Mouse (Mus musculus): ENCODE measurements around the gene Mvk.

The Mvk gene

DNA sequence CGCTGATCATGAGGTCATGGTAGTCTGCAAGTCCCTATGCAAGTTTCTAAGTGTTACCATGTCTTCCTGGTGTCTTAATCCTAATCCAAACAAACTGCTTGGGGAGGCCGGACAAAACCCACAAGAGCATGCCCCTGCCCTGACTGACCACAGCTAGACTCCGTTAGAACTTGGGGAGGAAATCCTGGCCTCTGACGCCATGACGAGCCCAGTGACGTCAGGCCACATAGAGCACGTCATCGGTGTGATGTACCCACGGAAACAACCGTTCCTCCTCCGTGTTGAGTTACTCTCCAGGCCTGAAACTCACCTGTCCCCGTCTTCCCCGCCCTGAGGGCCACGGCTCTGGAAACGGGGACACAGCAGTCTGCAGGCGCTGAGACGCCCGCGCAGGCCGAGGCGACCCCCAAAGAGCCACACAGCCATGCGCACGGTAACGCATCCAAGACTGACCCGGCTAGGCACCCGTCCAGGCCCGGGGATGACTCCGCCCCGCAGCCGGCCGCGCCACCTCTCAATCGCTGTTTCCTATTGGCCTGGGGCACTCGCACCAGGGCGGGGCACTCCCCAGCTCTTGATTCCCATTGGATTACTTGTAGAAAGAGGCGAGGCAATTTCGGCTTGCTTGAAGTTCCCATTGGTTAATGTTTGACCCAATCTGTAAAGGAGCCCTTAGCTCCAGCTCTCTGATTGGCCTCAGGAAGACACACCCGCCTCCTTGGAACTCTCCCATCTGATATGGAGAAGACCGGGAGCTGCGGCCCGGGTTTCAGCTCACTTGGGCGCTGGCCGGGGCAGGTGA lies at the start of gene Mvk, which contains the start of gene Mmab:
Mvk (plus strand) TSS at position 704 of the 802 bp plus-strand sequence.
Mmab (minus strand) TSS at position 495 of the 802 bp plus-strand sequence.
- peak; percentile 97 to 99 for DNase-seq

DNA sequence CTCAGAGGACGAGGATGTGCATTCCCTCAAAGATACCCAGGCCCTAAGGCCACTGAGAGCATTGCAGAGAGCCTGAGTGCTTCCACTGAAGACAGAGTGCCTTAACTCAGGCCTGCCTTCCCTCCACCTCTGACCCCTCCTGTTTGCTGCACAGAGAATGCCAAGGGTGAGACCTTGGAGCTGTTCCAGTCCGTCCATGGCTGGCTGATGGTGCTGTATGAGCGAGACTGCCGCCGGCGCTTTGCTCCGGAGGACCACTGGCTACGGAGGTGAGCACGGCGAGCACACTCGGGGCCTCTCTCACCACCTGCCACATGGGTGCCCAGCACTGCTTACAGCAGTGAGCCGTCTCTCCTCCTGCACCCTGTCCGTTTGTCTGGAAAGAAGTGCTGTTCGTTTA lies 37.5 kb upstream of the Mvk start:
- DNase-seq, result no peak

DNA sequence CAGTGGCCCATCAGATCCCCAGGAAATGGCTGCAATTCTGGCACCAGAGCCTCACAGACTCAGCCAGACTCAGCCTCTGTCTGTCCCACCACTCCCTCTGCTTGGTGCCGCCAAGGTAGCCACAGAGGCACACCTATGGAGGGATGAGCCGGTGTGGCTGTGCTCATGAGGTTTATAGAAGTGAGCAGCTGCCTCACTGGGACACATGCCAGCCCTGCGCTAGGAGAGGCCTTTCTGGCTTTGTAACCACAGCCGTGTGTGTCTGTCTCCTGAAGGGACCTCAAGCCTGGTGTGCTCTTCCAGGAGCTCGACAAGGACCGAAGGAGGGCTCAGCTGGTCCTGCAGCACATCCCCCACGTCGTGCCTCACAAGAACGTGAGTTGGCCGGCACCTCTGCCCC lies 36.8 kb upstream of the Mvk start:
- peak; percentile 54 to 56 for DNase-seq

DNA sequence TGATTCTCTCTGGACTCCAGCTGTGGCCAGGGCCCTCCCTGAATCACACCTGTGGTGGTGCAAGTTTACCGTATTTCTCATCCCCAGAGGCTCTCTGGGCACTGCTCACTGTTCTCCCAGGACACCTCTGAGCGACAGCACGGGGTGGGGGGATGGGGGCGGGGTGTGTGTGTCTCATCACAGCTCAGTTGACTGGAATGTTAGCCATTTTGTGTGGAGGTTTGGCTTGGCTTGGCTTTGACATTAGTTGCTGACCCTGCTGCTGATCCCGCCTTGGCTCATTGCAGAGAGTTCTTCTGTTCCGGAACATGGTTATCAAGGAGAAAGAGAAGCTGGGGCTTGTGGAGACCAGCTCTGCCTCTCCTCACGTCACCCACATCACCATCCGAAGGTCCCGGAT lies 36.3 kb upstream of the Mvk start:
- DNase-seq, result no peak

DNA sequence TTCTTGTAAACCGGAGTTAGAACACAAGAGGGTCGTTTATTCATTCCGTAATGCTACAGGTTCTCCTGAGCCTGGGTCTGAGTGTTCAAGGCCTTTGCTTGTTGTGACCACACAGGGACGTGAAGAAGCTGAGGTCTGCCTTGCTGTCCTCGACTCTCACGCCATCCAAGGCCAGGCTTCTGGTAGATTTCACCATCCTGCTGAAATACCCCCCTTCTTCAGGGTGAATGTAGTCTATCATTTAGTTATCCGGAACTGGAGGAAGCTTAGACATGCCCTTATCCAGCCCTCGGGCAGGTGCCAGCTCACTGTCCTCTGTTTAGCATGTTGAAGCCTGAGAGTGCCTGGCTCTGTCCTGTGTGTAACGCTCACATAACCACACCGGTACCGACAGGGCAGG lies 35.2 kb upstream of the Mvk start:
- no peak for DNase-seq

DNA sequence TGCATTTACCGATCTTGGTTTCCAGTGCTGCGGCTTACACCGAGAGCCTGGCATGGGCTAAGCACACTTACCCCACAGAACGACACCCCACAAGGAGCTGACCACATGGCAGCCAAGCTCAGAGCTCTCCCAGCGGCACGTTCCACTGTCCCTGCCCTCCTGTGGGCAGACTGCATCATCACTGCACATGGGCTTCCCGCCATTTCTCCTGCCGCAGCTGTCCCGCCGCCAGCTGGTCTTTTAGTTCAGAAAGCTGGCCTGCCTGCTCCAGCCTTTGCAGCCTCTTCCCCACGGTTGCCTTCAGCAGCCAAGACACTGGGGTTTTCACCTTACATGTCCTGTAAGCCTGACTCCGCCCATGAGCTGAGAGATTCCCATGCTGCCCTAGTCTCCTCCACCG lies 33.6 kb upstream of the Mvk start:
- DNase-seq, result no peak

DNA sequence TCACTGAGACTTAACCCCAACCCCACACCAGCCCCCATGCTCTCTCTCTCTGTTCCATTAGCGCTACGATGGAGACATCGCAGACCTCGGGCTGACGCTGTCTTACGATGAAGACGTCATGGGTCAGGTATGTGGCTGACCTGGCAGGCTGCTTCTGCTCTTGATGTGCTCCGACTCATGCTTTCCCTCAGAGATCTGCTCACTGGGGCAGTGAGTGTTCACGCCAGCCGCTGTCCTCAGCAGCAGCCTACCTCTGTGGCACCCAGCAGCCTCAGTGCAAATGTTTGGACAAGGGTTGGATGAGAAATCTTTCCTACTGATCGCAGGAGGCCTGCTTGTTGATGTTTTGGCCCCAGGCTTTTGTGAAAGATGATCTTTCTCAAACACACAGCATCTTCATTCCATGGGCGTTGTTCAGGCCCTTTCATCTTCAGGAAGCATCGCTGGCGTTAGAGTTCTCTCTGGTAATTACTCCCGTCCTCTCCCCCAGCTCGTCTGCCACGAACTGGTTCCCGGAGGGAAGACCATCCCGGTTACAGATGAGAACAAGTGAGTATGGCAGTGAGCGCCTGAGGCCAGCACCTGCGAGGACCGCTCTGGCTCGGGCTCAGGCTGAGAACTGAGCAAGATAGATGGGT lies 31.6 kb upstream of the Mvk start:
- no peak for DNase-seq

- DNase-seq, result no peak
Measured at GRCm38 (mm10) chr5:114413067-114413735, 30.9 kb upstream of the Mvk start.

GRCm38 (mm10) chr5:114415606-114416005 lies 28.5 kb upstream of the Mvk start:
- no peak for DNase-seq

- no peak for DNase-seq
Measured at GRCm38 (mm10) chr5:114416855-114417254, 27.2 kb upstream of the Mvk start.

DNA sequence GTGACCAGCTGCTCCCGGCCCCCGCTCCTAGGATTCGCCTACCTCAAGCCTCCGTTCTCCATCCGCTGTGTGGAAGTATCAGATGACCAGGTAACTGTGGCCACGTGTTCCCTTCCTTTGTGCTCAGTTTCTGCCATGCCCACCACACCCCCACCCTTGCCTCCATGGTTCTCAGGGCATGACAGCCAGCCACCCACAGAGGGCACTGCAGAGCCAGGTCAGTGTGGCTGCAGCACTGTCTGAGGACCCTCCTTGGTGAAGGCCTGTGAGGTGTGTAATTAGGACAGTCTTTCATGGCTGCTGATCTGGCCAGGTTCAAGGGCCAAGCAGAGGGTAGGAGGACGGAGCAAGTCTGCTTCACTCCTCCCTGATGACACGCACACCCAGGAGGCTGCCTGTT lies 25.5 kb upstream of the Mvk start:
- no peak for DNase-seq

DNA sequence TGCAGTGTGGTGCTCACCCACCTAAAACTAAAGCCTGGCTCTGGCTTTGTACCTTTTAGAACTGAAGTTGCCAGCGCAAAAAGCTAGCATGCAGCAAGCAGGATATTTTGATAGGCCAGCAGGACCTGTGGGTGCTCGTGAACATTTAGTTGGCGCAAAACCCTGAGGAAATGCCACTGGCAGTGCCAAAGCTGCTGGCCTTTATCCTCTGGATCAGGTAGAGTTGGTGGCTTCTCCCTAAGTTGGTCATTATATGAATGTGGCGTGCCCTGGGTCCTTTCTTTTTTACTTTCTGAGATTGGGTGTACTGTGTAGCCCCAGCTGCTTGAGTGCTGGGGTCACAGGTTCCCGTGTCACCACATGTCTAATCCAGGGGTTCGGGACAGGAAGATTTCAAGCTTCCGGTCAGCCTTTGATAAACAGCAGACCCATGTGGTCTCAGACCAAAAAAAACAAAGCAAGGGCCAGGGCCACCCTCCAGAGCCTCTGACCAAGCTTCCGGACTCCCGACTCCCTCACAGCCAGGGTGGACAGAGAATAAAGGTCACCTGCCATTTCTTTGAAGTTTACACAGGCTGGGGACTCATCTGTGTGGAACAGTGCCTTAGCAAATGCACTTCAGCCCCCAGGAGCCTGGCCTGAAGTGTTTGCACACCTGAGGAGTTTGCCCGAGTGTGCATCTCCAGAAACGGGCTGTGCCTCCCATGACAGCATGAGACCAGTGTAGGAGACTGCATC lies 22.3 kb upstream of the Mvk start:
- DNase-seq, result no peak

GRCm38 (mm10) chr5:114422591-114422990 lies 21.5 kb upstream of the Mvk start:
- DNase-seq, result no peak

GRCm38 (mm10) chr5:114423961-114424360 lies 20.1 kb upstream of the Mvk start:
- no peak for DNase-seq

DNA sequence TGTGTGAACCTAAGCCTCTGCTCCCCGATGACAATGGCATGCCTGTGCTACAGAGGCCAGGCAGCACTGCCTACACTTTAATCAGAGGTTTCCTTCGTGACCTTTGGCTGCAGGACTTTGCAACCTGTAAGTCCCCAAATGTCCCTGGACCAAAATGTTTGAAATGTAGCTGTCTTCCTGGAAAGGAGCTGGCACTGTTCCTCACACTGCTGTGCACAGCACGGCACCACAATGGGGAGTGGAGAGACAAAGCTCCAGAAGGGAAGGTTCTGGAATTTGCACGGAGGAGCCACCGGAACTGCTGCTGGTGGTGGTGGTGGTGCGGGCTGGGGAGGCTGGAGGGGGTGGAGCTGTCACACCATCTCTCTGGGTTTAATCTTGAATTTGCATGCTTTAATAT lies 17.3 kb upstream of the Mvk start:
- no peak for DNase-seq

DNA sequence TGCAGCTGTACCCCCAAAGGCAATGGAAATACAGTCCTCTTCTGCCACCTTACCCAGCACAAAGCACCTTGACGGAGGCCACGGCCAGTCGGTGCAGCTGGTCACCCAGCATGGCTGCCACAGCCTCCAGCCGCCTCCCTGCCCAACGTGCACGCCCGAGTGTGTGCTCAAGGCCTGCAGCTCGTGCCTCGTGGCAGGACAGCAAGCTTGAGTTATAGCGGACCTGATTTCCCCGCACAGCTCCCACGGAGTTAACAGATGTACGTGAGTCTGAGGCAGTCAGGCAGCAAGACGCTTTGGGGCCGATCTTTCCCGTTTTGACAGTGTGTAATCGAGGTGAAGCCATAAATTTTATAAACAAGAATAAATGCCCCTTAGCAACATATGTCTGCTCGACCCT lies 15.4 kb upstream of the Mvk start:
- no peak for DNase-seq

DNA sequence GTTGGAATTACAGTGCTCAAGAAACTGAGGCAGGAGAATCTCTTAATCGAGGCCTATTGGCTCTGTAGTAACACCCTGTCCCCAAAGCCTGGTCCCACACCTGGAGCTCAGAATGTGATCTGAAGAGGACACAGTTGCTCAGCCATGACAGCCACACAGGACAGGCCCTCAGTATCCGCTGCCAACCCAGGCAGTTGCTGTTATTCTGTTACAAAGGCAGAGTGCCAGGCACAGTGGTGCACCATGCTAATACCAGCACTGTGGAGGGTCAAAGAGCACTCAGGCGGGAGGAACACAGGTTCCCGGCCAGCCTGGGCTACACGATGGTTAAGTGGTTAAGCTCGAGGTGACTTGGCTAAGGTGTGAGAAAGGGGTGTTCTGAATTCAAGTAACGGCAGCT lies 14.3 kb upstream of the Mvk start:
- no peak for DNase-seq

DNA sequence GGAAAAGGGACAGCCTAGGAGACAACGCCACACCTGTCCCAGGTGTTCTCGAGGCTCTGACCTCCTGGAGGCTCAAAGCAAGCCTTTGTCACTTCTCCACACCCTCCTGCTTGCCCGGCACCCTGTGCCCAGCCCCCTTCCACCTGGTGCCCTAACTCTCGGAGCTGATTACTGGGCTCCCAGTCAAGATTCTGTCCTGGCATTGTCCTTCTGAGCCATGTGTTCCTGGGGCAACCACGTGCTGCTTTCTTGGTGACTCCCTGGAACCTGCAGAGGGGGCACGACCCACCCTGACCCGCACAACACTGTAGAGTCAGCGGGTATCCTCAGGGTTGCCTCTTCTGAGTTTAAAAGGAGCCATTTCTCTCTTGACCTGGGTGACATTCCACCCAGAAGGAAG lies 9.7 kb upstream of the Mvk start:
- no peak for DNase-seq

GRCm38 (mm10) chr5:114435588-114435987 lies 8.5 kb upstream of the Mvk start:
- DNase-seq, result no peak

- DNase-seq, result no peak
Measured at GRCm38 (mm10) chr5:114444368-114444692, 261 bp downstream of the Mvk start.

DNA sequence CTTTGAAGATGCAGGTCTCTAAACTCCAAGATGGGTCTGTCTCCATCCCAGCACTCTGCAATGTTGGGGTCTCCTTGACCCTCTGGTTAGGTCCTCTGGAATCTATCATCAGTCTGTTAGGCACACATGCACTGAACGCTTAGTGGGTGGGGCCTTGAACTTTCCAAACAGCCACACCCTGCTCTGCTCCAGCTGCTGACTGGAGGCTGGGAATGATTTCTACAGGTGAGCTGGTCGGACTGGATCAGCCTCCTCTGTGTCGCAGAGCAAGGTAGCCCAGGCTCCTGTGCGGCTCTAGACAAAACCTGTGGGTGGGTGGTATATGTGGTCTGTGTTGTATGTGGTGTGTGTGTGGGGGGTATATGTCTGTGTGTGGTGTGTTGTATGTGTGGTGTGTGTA lies 4.9 kb downstream of the Mvk start:
- no peak for DNase-seq

DNA sequence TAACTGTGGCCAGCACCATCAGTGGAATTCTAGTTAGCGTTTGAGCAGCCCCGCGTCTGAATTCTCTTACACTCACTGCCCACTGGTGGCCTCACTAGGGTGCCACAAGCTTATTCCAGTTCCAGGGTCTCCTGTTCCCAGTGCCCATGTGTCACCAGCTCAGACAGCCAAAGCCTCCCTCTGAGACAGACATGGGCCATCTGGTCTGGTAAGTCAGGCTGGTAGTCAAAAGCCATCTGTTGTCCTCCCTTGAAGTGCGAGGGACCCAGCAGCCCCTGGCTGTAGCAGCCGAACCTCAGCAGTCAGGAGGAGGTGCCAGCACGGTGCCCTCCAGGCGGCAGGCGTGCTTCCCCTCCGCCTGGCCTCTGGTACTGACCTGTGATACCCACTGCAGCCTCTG lies 12.2 kb downstream of the Mvk start:
- peak; percentile 77 to 84 for DNase-seq

GRCm38 (mm10) chr5:114456995-114457605 lies 13.0 kb downstream of the Mvk start:
- DNase-seq, result no peak

Measured in cerebellum, adult 18-20 months (tissue).